Comparison of ENCODE assay signal across 24 mouse cellular contexts in genomic region chr1:40235597-40236249, GRCm38 (mm10). TPM values are rescaled to one million over a fixed set of nuclear protein-coding genes. Genes with fewer than 3 reads are reported as not detected.
DNase-seq lines count a peak whose midpoint lies in the region; ATAC-seq and TF ChIP-seq lines count a peak whose summit lies in the region.
"Had no signal": no experiment of that assay in that cellular context is flagged by ENCODE, and none has a peak within 500 bp of the region (broad histone marks: within the 10 kb centered on the region; RNA-seq: fewer than 3 reads in every experiment).

No protein-coding gene starts in this region.

- no peak for DNase-seq in frontal cortex, postnatal 10 days (ENCODE audit: low spot score in 2 of 2)
- peak in 1 of 2 experiments; percentile 35 for DNase-seq in layer of hippocampus, adult 2 months (ENCODE audit: low spot score in 2 of 2)
- no peak for DNase-seq in layer of hippocampus, adult 8-10 months (ENCODE audit: low spot score in 2 of 2)
- DNase-seq in lung, postnatal 0 days (ENCODE audit: low spot score): no peak
- DNase-seq in lung, adult 2 months: no peak
- DNase-seq in telencephalon, adult 2 months (ENCODE audit: low read depth, low spot score): peak; percentile 78
- no peak for DNase-seq in heart, adult 18-20 months
- DNase-seq: adrenal gland, postnatal 25 days; cerebellum, adult 9-10 months; kidney, postnatal 14 days; right cerebral cortex, postnatal 4 days; thymus, adult 18-20 months had no signal

- H3K27me3 ChIP-seq in lung, postnatal 0 days (replicated peaks; ENCODE audit: insufficient read depth, low read length): no peaks in the 10 kb centered on the region
- H3K27me3 ChIP-seq: embryonic facial prominence, embryonic 15.5 days; forebrain, embryonic 12.5 days; limb, embryonic 12.5 days; liver, embryonic 15.5 days; neural tube, embryonic 13.5 days; Patski had no signal

- no peak overlapping the region for H3K4me2 ChIP-seq in lung, postnatal 0 days (replicated peaks; ENCODE audit: low read depth, low read length)
- H3K4me2 ChIP-seq: embryonic facial prominence, embryonic 15.5 days; forebrain, embryonic 12.5 days; limb, embryonic 12.5 days; liver, embryonic 15.5 days; midbrain, embryonic 11.5 days; neural tube, embryonic 13.5 days had no signal

- no peak for TF ChIP-seq POLR2A in lung, adult 2 months (IDR thresholded peaks at IDR 0.05; ENCODE audit: borderline replicate concordance, extremely low read depth, low read depth, low read length)

- peaks cover 8% of the 10 kb centered on the region; the same call in 1 of the 2 replicates for H3K4me1 ChIP-seq in lung, postnatal 0 days (ENCODE audit: insufficient read depth, low read depth, low read length)
- peaks cover 5% of the 10 kb centered on the region for H3K4me1 ChIP-seq in lung, adult 2 months (ENCODE audit: control insufficient read depth, insufficient read depth, low read length)
- H3K4me1 ChIP-seq: forebrain, embryonic 12.5 days had no signal

- TF ChIP-seq EP300 in lung, postnatal 0 days (IDR thresholded peaks at IDR 0.05): no peak

- H3K4me3 ChIP-seq in layer of hippocampus, adult 2 months: no peak overlapping the region
- no peak overlapping the region for H3K4me3 ChIP-seq in lung, postnatal 0 days (ENCODE audit: low read depth, low read length)
- H3K4me3 ChIP-seq in lung, adult 2 months (replicated peaks; ENCODE audit: extremely low read depth, low read depth, low read length): no peak overlapping the region
- H3K4me3 ChIP-seq: embryonic facial prominence, embryonic 15.5 days; forebrain, embryonic 12.5 days; hindbrain, embryonic 10.5 days; limb, embryonic 12.5 days; liver, embryonic 15.5 days; neural tube, embryonic 13.5 days had no signal

- WGBS in lung, postnatal 0 days: 80% methylated on average over 5 of the region's 5 CpGs
- WGBS in lung, adult 2 months: 82% methylated on average over 5 of the region's 5 CpGs

- no peak overlapping the region for H3K9ac ChIP-seq in lung, postnatal 0 days (replicated peaks; ENCODE audit: low read depth)
- H3K9ac ChIP-seq: embryonic facial prominence, embryonic 15.5 days; forebrain, embryonic 12.5 days; limb, embryonic 12.5 days; liver, embryonic 15.5 days; neural tube, embryonic 13.5 days had no signal

- peak; percentile 92 for ATAC-seq in frontal cortex, adult (ENCODE audit: low TSS enrichment)
- ATAC-seq in lung, postnatal 0 days: no peak
- ATAC-seq: activated CD4-positive, CD25-positive, alpha-beta regulatory T cell, adult 4 months had no signal

- peak overlapping the region; percentile 36; the same call in 1 of the 2 replicates for H3K27ac ChIP-seq in layer of hippocampus, adult 2 months
- H3K27ac ChIP-seq in lung, postnatal 0 days (ENCODE audit: low read length): peak overlapping the region; percentile 54; the same call in 1 of the 2 replicates
- H3K27ac ChIP-seq: embryonic facial prominence, embryonic 15.5 days; forebrain, embryonic 12.5 days; hindbrain, embryonic 10.5 days; limb, embryonic 12.5 days; liver, embryonic 15.5 days; macrophage; neural tube, embryonic 13.5 days had no signal

- no peak for TF ChIP-seq CTCF in layer of hippocampus, adult 2 months (conservative IDR thresholded peaks at IDR 0.05)
- no peak for TF ChIP-seq CTCF in lung, postnatal 0 days (IDR thresholded peaks at IDR 0.05)
- TF ChIP-seq CTCF in lung, adult 2 months (IDR thresholded peaks at IDR 0.05; ENCODE audit: insufficient read depth, low read length): no peak

- no peaks in the 10 kb centered on the region for H3K36me3 ChIP-seq in lung, postnatal 0 days (ENCODE audit: insufficient read depth, low read length)
- H3K36me3 ChIP-seq: embryonic facial prominence, embryonic 15.5 days; forebrain, embryonic 12.5 days; hindbrain, embryonic 10.5 days; limb, embryonic 12.5 days; liver, embryonic 15.5 days; neural tube, embryonic 13.5 days had no signal

- H3K9me3 ChIP-seq in lung, postnatal 0 days (ENCODE audit: low read length): no peaks in the 10 kb centered on the region
- H3K9me3 ChIP-seq: embryonic facial prominence, embryonic 15.5 days; forebrain, embryonic 12.5 days; hindbrain, embryonic 10.5 days; limb, embryonic 12.5 days; liver, embryonic 15.5 days; neural tube, embryonic 13.5 days had no signal

RNA-seq across cellular contexts. Expression of gene Il1r1, which starts 10.8 kb away (rescaled TPM):
- 10 to 100 TPM in 1 of 2 experiments, 1 to 10 TPM in 1; 8.9 to 11.2 TPM for total RNA-seq in layer of hippocampus, adult 2 months (2021)
- total RNA-seq in layer of hippocampus, adult 8-10 months (2022): 1 to 10 TPM; 5.8 to 9.7 (median 8.1) TPM
- 13.5 and 14.1 TPM in 2 replicates for polyA plus RNA-seq in lung, postnatal 0 days (2015; fragmentation: Nextera tagmentation; extraction: Ambion mirVana)
- 9.2 and 14.1 TPM in 2 replicates for polyA plus RNA-seq in lung, adult 2 months (2012; rRNA removed)
- 1 to 10 TPM; 5.6 to 6.3 TPM for total RNA-seq in heart, adult 18-20 months (2021)
- total RNA-seq: monocyte, adult 5-6 weeks had no signal
